Mouse (Mus musculus) heart, postnatal 0 days (tissue): ENCODE measurements around the gene Dnhd1. TPM values are rescaled to one million over a fixed set of nuclear protein-coding genes. Genes with fewer than 3 reads are reported as not detected.

ENCODE experiments used
- ATAC-seq: fragments of 200-750 bp; cut with Nextera tagmentation; 2 replicates; pipeline ENCODE4 v1.8.0; 2017; ENCODE audit warnings: low read depth, moderate number of reproducible peaks, moderate library complexity; ENCODE audit not compliant: insufficient read depth
- DNase-seq: peaks from one replicate; pipeline ENCODE4 v3.0.0-alpha.2; 2016; ENCODE audit warnings: low spot score
- H3K27ac ChIP-seq: fragments of 300-500 bp; sonication (generic); 2 replicates; pipeline ENCODE4 v1.5.1; 2014; ENCODE audit warnings: low read depth, mild to moderate bottlenecking
- H3K27me3 ChIP-seq: fragments of 300-500 bp; sonication (generic); 2 replicates; pipeline ENCODE4 v1.6.1; 2014; ENCODE audit warnings: low read length, mixed read lengths; ENCODE audit not compliant: control insufficient read depth, insufficient read depth
- H3K36me3 ChIP-seq: fragments of 300-500 bp; sonication (generic); replicated peaks from 2 replicates; pipeline ENCODE4 v1.6.1; 2014; ENCODE audit warnings: low read length, mixed read lengths; ENCODE audit not compliant: control insufficient read depth, insufficient read depth
- H3K4me1 ChIP-seq: fragments of 300-500 bp; sonication (generic); 2 replicates; pipeline ENCODE4 v1.6.1; 2014; ENCODE audit warnings: antibody characterized with exemption; ENCODE audit not compliant: control insufficient read depth, insufficient read depth
- H3K4me2 ChIP-seq: fragments of 300-500 bp; sonication (generic); 2 replicates; pipeline ENCODE4 v1.6.1; 2014; ENCODE audit warnings: low read depth, mild to moderate bottlenecking, low read length, moderate library complexity
- H3K4me3 ChIP-seq: fragments of 300-500 bp; sonication (generic); 2 replicates; pipeline ENCODE4 v1.5.1; 2014; ENCODE audit warnings: low read depth, low read length
- H3K9ac ChIP-seq: fragments of 300-500 bp; sonication (generic); replicated peaks from 2 replicates; pipeline ENCODE4 v1.6.1; 2014; ENCODE audit warnings: low read depth, low read length, mixed read lengths
- H3K9me3 ChIP-seq: fragments of 300-500 bp; sonication (generic); replicated peaks from 2 replicates; pipeline ENCODE4 v1.6.1; 2016; ENCODE audit warnings: low read length; ENCODE audit not compliant: control insufficient read depth
- CTCF ChIP-seq: IDR thresholded peaks from 2 replicates; pipeline ENCODE4 v1.5.1; 2016; ENCODE audit warnings: antibody characterized with exemption, control low read depth, low read depth
- EP300 ChIP-seq: IDR thresholded peaks from 2 replicates; pipeline ENCODE4 v1.6.1; 2016; ENCODE audit warnings: antibody characterized with exemption, low read depth
- WGBS: fragments of 180-500 bp; shearing (Covaris S2); extraction: QIAGEN DNeasy Blood & Tissue Kit; methylation state at CpG from one replicate; pipeline ENCODE4 v1.1.7; 2014; 5-methylcytosine and 5-hydroxymethylcytosine counted together
- polyA plus RNA-seq: library from polyadenylated mRNA; unstranded; fragments of >200 nt; fragmentation: Nextera tagmentation; extraction: Ambion mirVana; gene quantifications from 2 replicates; pipeline ENCODE4 v1.2.1, GENCODE M21; 2015
- total RNA-seq: library from RNA; depleted of rRNA; stranded (reverse); fragments of >200 nt; gene quantifications from 2 replicates; pipeline ENCODE4 v1.2.3, GENCODE M21; 2014; ENCODE audit warnings: low replicate concordance

Dnhd1 gene
- total and polyA plus RNA-seq, 2 experiments from 2014 or later: 0.03 to 1.9 TPM

- H3K4me3 ChIP-seq: peak overlapping the region; percentile 72
- peaks cover 24% of the 10 kb centered on the region for H3K36me3 ChIP-seq
- no peak for DNase-seq
- no peak for ATAC-seq
- no peaks in the 10 kb centered on the region for H3K9me3 ChIP-seq
- H3K27me3 ChIP-seq: no peaks in the 10 kb centered on the region
- peak overlapping the region; percentile 61 for H3K27ac ChIP-seq
- TF ChIP-seq EP300 (no peak), CTCF (no peak)
- 3% methylated on average over 10 of the region's 10 CpGs for WGBS
- H3K4me2 ChIP-seq: peak overlapping the region; percentile 80
- peak overlapping the region; percentile 74 for H3K9ac ChIP-seq
- peaks cover 25% of the 10 kb centered on the region; the same call in 1 of the 2 replicates for H3K4me1 ChIP-seq
Observed at GRCm38 (mm10) chr7:105633801-105634135, 16.9 kb upstream of the Dnhd1 start.

- ATAC-seq (no peak), DNase-seq (no peak)
- H3K27me3 ChIP-seq: no peaks in the 10 kb centered on the region
- H3K9ac ChIP-seq: 0 out of 2 replicates have a peak overlapping the region, but pooled peaks have one; percentile 74
- peak overlapping the region; percentile 80 for H3K4me2 ChIP-seq
- H3K9me3 ChIP-seq: no peaks in the 10 kb centered on the region
- 48% methylated on average over 9 of the region's 9 CpGs for WGBS
- TF ChIP-seq CTCF (no peak), EP300 (no peak)
- H3K27ac ChIP-seq: no peak overlapping the region
- 0 out of 2 replicates have a peak overlapping the region, but pooled peaks have one; percentile 72 for H3K4me3 ChIP-seq
- peaks cover 31% of the 10 kb centered on the region for H3K4me1 ChIP-seq
- H3K36me3 ChIP-seq: peaks cover 24% of the 10 kb centered on the region
Observed at GRCm38 (mm10) chr7:105634272-105634920, 16.2 kb upstream of the Dnhd1 start.

- no peaks in the 10 kb centered on the region for H3K9me3 ChIP-seq
- no peak overlapping the region for H3K9ac ChIP-seq
- no peak overlapping the region for H3K4me2 ChIP-seq
- no peak for TF ChIP-seq CTCF
- WGBS: 79% methylated on average over 2 of the region's 2 CpGs
- DNase-seq: no peak
- H3K27ac ChIP-seq: no peak overlapping the region
- ATAC-seq: no peak
- no peak overlapping the region for H3K4me3 ChIP-seq
- peaks cover 24% of the 10 kb centered on the region for H3K36me3 ChIP-seq
- H3K27me3 ChIP-seq: no peaks in the 10 kb centered on the region
- peaks cover 30% of the 10 kb centered on the region for H3K4me1 ChIP-seq
Observed at GRCm38 (mm10) chr7:105635726-105636125, 14.9 kb upstream of the Dnhd1 start.

DNA sequence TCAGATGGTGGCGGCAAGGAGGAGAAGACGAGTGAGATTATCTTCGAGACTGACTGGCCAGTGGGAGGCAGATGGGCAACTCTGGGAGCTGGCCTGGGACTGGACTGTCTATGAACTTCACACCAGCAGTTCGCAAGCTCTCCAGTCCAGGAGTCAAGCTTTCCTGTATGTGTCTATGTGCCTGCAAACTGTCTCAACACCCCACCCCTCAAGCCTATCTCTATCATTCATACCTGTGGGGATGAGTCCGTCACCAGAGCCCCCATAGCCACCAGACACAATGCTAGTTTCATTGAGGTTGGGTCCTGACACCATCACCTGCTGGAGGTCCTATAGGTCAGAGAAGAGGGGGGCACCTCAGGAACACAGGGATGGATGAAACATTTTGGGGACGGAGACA lies 11.9 kb upstream of the Dnhd1 start:
- Histone ChIP-seq H3K27ac (0 out of 2 replicates have a peak overlapping the region, but pooled peaks have one; percentile 74), H3K4me2 (peak overlapping the region; percentile 92; the same call in 1 of the 2 replicates), H3K36me3 (peaks cover 40% of the 10 kb centered on the region), H3K4me3 (no peak overlapping the region), H3K9me3 (no peaks in the 10 kb centered on the region), H3K27me3 (no peaks in the 10 kb centered on the region), H3K9ac (no peak overlapping the region), H3K4me1 (peaks cover 31% of the 10 kb centered on the region)
- TF ChIP-seq EP300 (no peak), CTCF (no peak)
- DNase-seq (no peak), ATAC-seq (no peak)
- 84% methylated on average over 6 of the region's 6 CpGs for WGBS

GRCm38 (mm10) chr7:105639304-105639703 lies 11.3 kb upstream of the Dnhd1 start:
- Histone ChIP-seq H3K27ac (peak overlapping the region; percentile 74), H3K4me3 (peak overlapping the region; percentile 84), H3K4me1 (peaks cover 25% of the 10 kb centered on the region), H3K36me3 (peaks cover 41% of the 10 kb centered on the region), H3K9ac (peak overlapping the region; percentile 85), H3K27me3 (no peaks in the 10 kb centered on the region), H3K9me3 (no peaks in the 10 kb centered on the region), H3K4me2 (peak overlapping the region; percentile 92)
- ATAC-seq: no peak
- no peak for TF ChIP-seq EP300
- no peak for TF ChIP-seq CTCF
- 41% methylated on average over 9 of the region's 9 CpGs for WGBS
- no peak for DNase-seq

- 0% methylated on average over 2 of the region's 2 CpGs for WGBS
- peak within 1 kb of the TSS; percentile 84 for H3K4me3 ChIP-seq
- TF ChIP-seq EP300: no peak
- no peak for TF ChIP-seq CTCF
- peak within 1 kb of the TSS; percentile 92 for H3K4me2 ChIP-seq
- H3K9me3 ChIP-seq: no peaks in the 10 kb centered on the region
- peak within 1 kb of the TSS; percentile 94 for H3K27ac ChIP-seq
- peak within 1 kb of the TSS; percentile 85 for H3K9ac ChIP-seq
- H3K4me1 ChIP-seq: peaks cover 22% of the 10 kb centered on the region
- peaks cover 41% of the 10 kb centered on the region for H3K36me3 ChIP-seq
- no peaks in the 10 kb centered on the region for H3K27me3 ChIP-seq
- ATAC-seq (no peak), DNase-seq (no peak)
Observed at GRCm38 (mm10) chr7:105639756-105640155, 10.9 kb upstream of the Dnhd1 start, which contains the start of gene Timm10b. Gene Timm10b (plus strand): TSS chr7:105640056.
